Comparison of ENCODE assay signal across 25 mouse cellular contexts in genomic region chr19:58832988-58833387, GRCm38 (mm10). TPM values are rescaled to one million over a fixed set of nuclear protein-coding genes. Genes with fewer than 3 reads are reported as not detected.
"Had no signal": no experiment of that assay in that cellular context is flagged by ENCODE, and none has a peak within 500 bp of the region (broad histone marks: within the 10 kb centered on the region; RNA-seq: fewer than 3 reads in every experiment).

No protein-coding gene starts in this region.

- H3K27ac ChIP-seq: limb, embryonic 12.5 days; limb, embryonic 15.5 days; liver, embryonic 12.5 days; liver, embryonic 15.5 days; macrophage; midbrain, embryonic 15.5 days; stomach, embryonic 15.5 days had no signal

- H3K27me3 ChIP-seq: limb, embryonic 12.5 days; limb, embryonic 15.5 days; liver, embryonic 12.5 days; liver, embryonic 15.5 days; midbrain, embryonic 12.5 days; midbrain, embryonic 15.5 days; neural tube, embryonic 12.5 days; neural tube, embryonic 15.5 days; stomach, embryonic 15.5 days had no signal

- H3K4me2 ChIP-seq: limb, embryonic 12.5 days; limb, embryonic 15.5 days; liver, embryonic 12.5 days; liver, embryonic 15.5 days; midbrain, embryonic 12.5 days; midbrain, embryonic 15.5 days; neural tube, embryonic 12.5 days; neural tube, embryonic 15.5 days; stomach, embryonic 15.5 days had no signal

- H3K9me3 ChIP-seq: limb, embryonic 12.5 days; limb, embryonic 15.5 days; liver, embryonic 12.5 days; liver, embryonic 15.5 days; midbrain, embryonic 12.5 days; midbrain, embryonic 15.5 days; neural tube, embryonic 12.5 days; neural tube, embryonic 15.5 days; stomach, embryonic 15.5 days had no signal

- H3K4me1 ChIP-seq: limb, embryonic 15.5 days; liver, embryonic 12.5 days; liver, embryonic 15.5 days; stomach, embryonic 15.5 days had no signal

- DNase-seq: kidney, adult 18-20 months; kidney, adult 9 months; kidney, postnatal 14 days; left cerebral cortex, postnatal 4 days; lung, adult 2 months; retina, postnatal 1 day; thymus, postnatal 25 days had no signal

- H3K36me3 ChIP-seq: limb, embryonic 12.5 days; limb, embryonic 15.5 days; liver, embryonic 12.5 days; liver, embryonic 15.5 days; midbrain, embryonic 12.5 days; midbrain, embryonic 15.5 days; neural tube, embryonic 12.5 days; neural tube, embryonic 15.5 days; stomach, embryonic 15.5 days had no signal

- H3K4me3 ChIP-seq: limb, embryonic 12.5 days; limb, embryonic 15.5 days; liver, embryonic 12.5 days; liver, embryonic 15.5 days; midbrain, embryonic 12.5 days; midbrain, embryonic 15.5 days; neural tube, embryonic 12.5 days; neural tube, embryonic 15.5 days; stomach, embryonic 15.5 days had no signal

- H3K9ac ChIP-seq: limb, embryonic 12.5 days; limb, embryonic 15.5 days; liver, embryonic 12.5 days; liver, embryonic 15.5 days; midbrain, embryonic 12.5 days; midbrain, embryonic 15.5 days; neural tube, embryonic 12.5 days; neural tube, embryonic 15.5 days; stomach, embryonic 15.5 days had no signal

RNA-seq across cellular contexts. Expression of gene 1700019N19Rik, which starts 38.7 kb away (rescaled TPM):
- total RNA-seq: left cerebral cortex, postnatal 14 days; left cerebral cortex, postnatal 4 days; megakaryocyte, adult 5-6 weeks had no signal
- polyA plus RNA-seq: inflammation-experienced regulatory T-cells, adult 6 months; intestine, embryonic 16.5 days; large intestine, adult 2 months; limb, embryonic 12.5 days; limb, embryonic 15.5 days; liver, embryonic 15.5 days; lung, adult 2 months; lung, embryonic 16.5 days; macrophage; midbrain, embryonic 12.5 days; midbrain, embryonic 15.5 days; neural tube, embryonic 12.5 days; neural tube, embryonic 15.5 days; small intestine, adult 2 months; thymus, postnatal 0 days had no signal
